Mouse (Mus musculus): ENCODE results near the gene Ptpn22.

Gene Ptpn22

GRCm38 (mm10) chr3:103857977-103858563 lies 1.5 kb upstream of the Ptpn22 start:
- DNase-seq (ENCODE audit: low spot score in 2 of 2): no peak

GRCm38 (mm10) chr3:103859851-103860391 lies 326 bp downstream of the Ptpn22 start:
- peak; percentile 41 to 74 for DNase-seq (ENCODE audit: low spot score in 2 of 2)

GRCm38 (mm10) chr3:103862721-103863220 lies 3.2 kb downstream of the Ptpn22 start:
- DNase-seq (ENCODE audit: low spot score in 2 of 2): no peak

- no peak for DNase-seq (ENCODE audit: low spot score in 2 of 2)
These were observed 4.6 kb downstream of the Ptpn22 start for GRCm38 (mm10) chr3:103864200-103864599.

- DNase-seq (ENCODE audit: low spot score in 2 of 2): no peak
These were observed 7.9 kb downstream of the Ptpn22 start for GRCm38 (mm10) chr3:103867424-103867971.

- no peak for DNase-seq (ENCODE audit: low spot score in 2 of 2)
These were observed 8.4 kb downstream of the Ptpn22 start for GRCm38 (mm10) chr3:103868008-103868407.

- DNase-seq (ENCODE audit: low spot score in 2 of 2): no peak
These were observed 13.1 kb downstream of the Ptpn22 start for GRCm38 (mm10) chr3:103872663-103873098.

GRCm38 (mm10) chr3:103874329-103874728 lies 14.7 kb downstream of the Ptpn22 start:
- DNase-seq (ENCODE audit: low spot score in 2 of 2): no peak

GRCm38 (mm10) chr3:103885946-103886345 lies 26.4 kb downstream of the Ptpn22 start:
- DNase-seq (ENCODE audit: low spot score in 2 of 2): no peak

- peak; percentile 36 to 71 for DNase-seq (ENCODE audit: low spot score in 2 of 2)
These were observed 28.0 kb downstream of the Ptpn22 start for GRCm38 (mm10) chr3:103887581-103887980.

- no peak for DNase-seq (ENCODE audit: low spot score in 2 of 2)
These were observed 33.8 kb downstream of the Ptpn22 start for GRCm38 (mm10) chr3:103893374-103893773.

- peak; percentile 58 to 75 for DNase-seq (ENCODE audit: low spot score in 2 of 2)
These were observed 45.1 kb downstream of the Ptpn22 start for GRCm38 (mm10) chr3:103904705-103905104.

- DNase-seq (ENCODE audit: low spot score in 2 of 2): no peak
These were observed 47.9 kb downstream of the Ptpn22 start for GRCm38 (mm10) chr3:103907335-103908030.

GRCm38 (mm10) chr3:103908781-103909180 lies 49.2 kb downstream of the Ptpn22 start:
- no peak for DNase-seq (ENCODE audit: low spot score in 2 of 2)

GRCm38 (mm10) chr3:103913451-103913961 lies 53.9 kb downstream of the Ptpn22 start:
- DNase-seq (ENCODE audit: low spot score in 2 of 2): peak; percentile 49 to 76

- DNase-seq (ENCODE audit: low spot score in 2 of 2): peak; percentile 93 to 95
These were observed 54.5 kb downstream of the Ptpn22 start, which contains the start of gene Rsbn1 for GRCm38 (mm10) chr3:103914010-103914669. Rsbn1 (plus strand) TSS chr3:103914120.

- DNase-seq (ENCODE audit: low spot score in 2 of 2): peak in 1 of 2 experiments; percentile 63
These were observed 55.3 kb downstream of the Ptpn22 start for GRCm38 (mm10) chr3:103914732-103915508.

GRCm38 (mm10) chr3:103915509-103915896 lies 55.9 kb downstream of the Ptpn22 start:
- DNase-seq (ENCODE audit: low spot score in 2 of 2): no peak

- DNase-seq (ENCODE audit: low spot score in 2 of 2): no peak
These were observed 56.7 kb downstream of the Ptpn22 start for GRCm38 (mm10) chr3:103916205-103916838.

GRCm38 (mm10) chr3:103916839-103917237 lies 57.2 kb downstream of the Ptpn22 start:
- no peak for DNase-seq (ENCODE audit: low spot score in 2 of 2)
